Mouse (Mus musculus): Measurements from ENCODE around the gene Map1b.

GRCm38 (mm10) chr13:99397228-99397627 is 119.1 kb downstream of the Map1b start:
- TF ChIP-seq CTCF (IDR thresholded peaks at IDR 0.05; ENCODE audit: control insufficient read depth, insufficient read depth, low read length), result no peak
- no peak for TF ChIP-seq POLR2A (IDR thresholded peaks at IDR 0.05; ENCODE audit: borderline replicate concordance, control insufficient read depth, low read depth, low read length)
